Mouse (Mus musculus) forebrain, embryonic 13.5 days (tissue): Measurements from ENCODE around the gene Msrb1. TPM values are rescaled to one million over a fixed set of nuclear protein-coding genes. Genes with fewer than 3 reads are reported as not detected.

Experiments used
- ATAC-seq: fragments of 200-750 bp; cut with Nextera tagmentation; 2 replicates; pipeline ENCODE4 v1.8.0; 2017
- H3K27ac ChIP-seq: fragments of 300-500 bp; sonication (generic); 2 replicates; pipeline ENCODE4 v1.5.1; 2015; ENCODE audit warnings: inconsistent platforms, mild to moderate bottlenecking, moderate library complexity
- H3K27me3 ChIP-seq: fragments of 300-500 bp; sonication (generic); 2 replicates; pipeline ENCODE4 v1.6.1; 2015; ENCODE audit warnings: mild to moderate bottlenecking, inconsistent platforms
- H3K36me3 ChIP-seq: fragments of 300-500 bp; sonication (generic); 2 replicates; pipeline ENCODE4 v1.6.1; 2015; ENCODE audit warnings: mild to moderate bottlenecking, inconsistent platforms; ENCODE audit not compliant: poor library complexity, severe bottlenecking
- H3K4me1 ChIP-seq: fragments of 300-500 bp; sonication (generic); 2 replicates; pipeline ENCODE4 v1.6.1; 2015; ENCODE audit warnings: inconsistent platforms
- H3K4me2 ChIP-seq: fragments of 300-500 bp; sonication (generic); 2 replicates; pipeline ENCODE4 v1.6.1; 2015; ENCODE audit warnings: inconsistent platforms, mild to moderate bottlenecking, moderate library complexity
- H3K4me3 ChIP-seq: fragments of 300-500 bp; sonication (generic); 2 replicates; pipeline ENCODE4 v1.5.1; 2015; ENCODE audit warnings: mild to moderate bottlenecking, inconsistent platforms
- H3K9ac ChIP-seq: fragments of 300-500 bp; sonication (generic); 2 replicates; pipeline ENCODE4 v1.6.1; 2015; ENCODE audit warnings: mild to moderate bottlenecking, inconsistent platforms
- H3K9me3 ChIP-seq: fragments of 300-500 bp; sonication (generic); replicated peaks from 2 replicates; pipeline ENCODE4 v1.6.1; 2016; ENCODE audit warnings: inconsistent platforms
- WGBS: fragments of 180-500 bp; shearing (Covaris S2); methylation state at CpG from one replicate; pipeline ENCODE4 v1.1.7; 2015; 5-methylcytosine and 5-hydroxymethylcytosine counted together
- polyA plus RNA-seq: library from polyadenylated mRNA; unstranded; fragments of >200 nt; fragmentation: Nextera tagmentation; extraction: Ambion mirVana; gene quantifications from 2 replicates; pipeline ENCODE4 v1.2.1, GENCODE M21; 2015

The Msrb1 gene
- polyA plus RNA-seq, 1 experiment from 2014 or later = 22.1 TPM

DNA sequence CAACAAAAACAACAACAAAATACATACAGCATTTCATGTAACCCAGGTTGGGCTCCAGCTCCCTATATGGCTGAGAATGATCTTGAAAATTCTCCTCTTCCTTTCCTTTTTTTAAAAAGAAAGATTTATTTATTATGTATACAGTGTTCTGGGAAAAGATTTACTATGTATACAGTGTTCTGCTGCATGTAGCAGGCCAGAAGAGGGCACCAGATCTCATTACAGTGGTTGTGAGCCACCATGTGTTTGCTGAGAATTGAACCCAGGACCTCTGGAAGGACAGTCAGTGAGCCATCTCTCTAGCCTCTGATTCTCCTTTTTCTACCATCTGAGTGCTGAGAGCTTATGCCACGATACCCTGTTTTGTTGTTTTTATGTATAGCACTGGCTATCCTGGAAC lies 1.9 kb upstream of the Msrb1 start:
- peaks cover 7% of the 10 kb centered on the region; the same call in 1 of the 2 replicates for H3K27me3 ChIP-seq
- H3K4me1 ChIP-seq = peaks cover 16% of the 10 kb centered on the region
- no peaks in the 10 kb centered on the region for H3K9me3 ChIP-seq
- H3K4me2 ChIP-seq = no peak overlapping the region
- H3K27ac ChIP-seq = no peak overlapping the region
- WGBS = 93% methylated on average over 1 of the region's 1 CpGs
- no peak overlapping the region for H3K4me3 ChIP-seq
- no peak for ATAC-seq
- H3K36me3 ChIP-seq = no peaks in the 10 kb centered on the region
- no peak overlapping the region for H3K9ac ChIP-seq

DNA sequence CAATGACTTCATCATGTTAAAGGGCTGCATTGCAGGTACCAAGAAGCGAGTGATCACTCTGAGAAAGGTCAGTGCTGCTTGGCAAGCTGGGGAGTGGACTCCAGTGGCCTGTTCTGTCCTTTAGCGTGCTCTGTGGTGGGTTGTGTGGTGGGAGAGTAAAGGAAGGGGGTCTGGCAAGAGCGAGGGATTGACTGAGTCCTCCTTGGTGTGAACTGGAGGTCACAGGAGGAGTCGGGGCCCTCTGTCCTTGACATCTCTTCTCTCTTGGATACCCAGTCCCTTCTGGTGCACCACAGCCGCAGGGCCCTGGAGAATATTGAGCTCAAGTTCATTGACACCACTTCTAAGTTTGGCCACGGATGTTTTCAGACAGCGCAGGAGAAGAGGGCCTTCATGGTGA lies 996 bp upstream of the Msrb1 start:
- ATAC-seq = no peak
- no peaks in the 10 kb centered on the region for H3K36me3 ChIP-seq
- no peaks in the 10 kb centered on the region for H3K9me3 ChIP-seq
- whole genome bisulfite sequencing = 87% methylated on average over 7 of the region's 7 CpGs
- H3K4me3 ChIP-seq = peak overlapping the region; percentile 56; the same call in 1 of the 2 replicates
- H3K27me3 ChIP-seq = peaks cover 7% of the 10 kb centered on the region; the same call in 1 of the 2 replicates
- H3K4me2 ChIP-seq = 0 out of 2 replicates have a peak overlapping the region, but pooled peaks have one; percentile 79
- H3K9ac ChIP-seq = no peak overlapping the region
- no peak overlapping the region for H3K27ac ChIP-seq
- peaks cover 16% of the 10 kb centered on the region for H3K4me1 ChIP-seq

DNA sequence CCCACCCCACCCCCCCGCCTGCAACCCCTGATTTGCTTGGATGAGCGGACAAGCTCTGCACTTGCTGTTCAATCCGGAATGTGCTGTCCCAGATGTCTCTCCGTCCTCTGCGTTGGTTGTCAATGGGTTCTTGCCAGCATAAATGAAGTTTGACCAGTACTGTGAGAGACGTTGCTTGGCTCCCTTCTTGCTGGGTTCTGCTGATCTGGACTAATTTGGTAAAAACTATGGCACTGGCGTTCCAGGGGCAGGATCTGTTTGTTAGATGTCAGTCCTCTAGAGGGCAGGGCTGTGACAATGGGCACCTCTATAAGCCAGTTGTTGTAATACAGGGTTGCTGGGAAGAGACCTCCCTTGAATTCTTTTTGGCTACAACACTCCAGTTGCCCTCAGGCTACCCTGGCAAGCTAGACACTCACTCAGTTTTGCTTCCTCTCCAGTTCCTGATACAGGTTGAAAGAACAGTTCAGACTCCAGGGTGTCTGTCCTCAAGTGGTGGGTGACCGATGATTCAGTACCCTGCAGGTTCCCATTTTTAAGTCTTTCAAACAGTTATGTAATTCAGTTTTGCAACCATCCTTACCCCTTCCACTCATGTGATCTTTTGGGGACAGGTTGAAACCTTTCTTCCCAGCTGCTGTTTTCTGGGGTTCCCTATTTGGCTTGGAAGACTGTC lies 831 bp downstream of the Msrb1 start:
- 32% methylated on average over 8 of the region's 8 CpGs for WGBS
- H3K9ac ChIP-seq = peak overlapping the region; percentile 68
- no peak for ATAC-seq
- no peaks in the 10 kb centered on the region; the same call in 1 of the 2 replicates for H3K36me3 ChIP-seq
- peaks cover 16% of the 10 kb centered on the region for H3K4me1 ChIP-seq
- peaks cover 7% of the 10 kb centered on the region; the same call in 1 of the 2 replicates for H3K27me3 ChIP-seq
- peak overlapping the region; percentile 56 for H3K4me3 ChIP-seq
- H3K9me3 ChIP-seq = no peaks in the 10 kb centered on the region
- peak overlapping the region; percentile 79 for H3K4me2 ChIP-seq
- no peak overlapping the region for H3K27ac ChIP-seq

DNA sequence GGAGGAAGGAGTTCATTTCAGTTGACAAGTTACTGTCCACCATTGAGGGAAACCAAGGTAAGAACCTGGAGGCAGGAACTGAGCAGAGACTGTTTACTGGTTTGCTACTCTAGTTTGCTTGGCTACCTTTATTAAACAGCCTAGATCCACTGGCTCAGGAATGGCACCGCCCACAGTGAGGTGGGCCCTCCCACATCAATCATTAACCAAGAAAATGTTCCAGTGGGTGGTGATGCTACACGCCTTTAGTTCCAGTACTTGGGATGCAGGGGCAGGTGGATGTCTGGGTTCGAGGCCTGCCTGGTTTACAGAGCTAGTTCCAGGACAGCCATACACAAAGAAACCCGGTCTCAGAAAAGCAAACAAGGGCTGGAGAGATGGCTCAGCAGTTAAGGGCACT lies 1.8 kb downstream of the Msrb1 start:
- H3K9me3 ChIP-seq = no peaks in the 10 kb centered on the region
- H3K4me3 ChIP-seq = no peak overlapping the region
- peaks cover 16% of the 10 kb centered on the region for H3K4me1 ChIP-seq
- 87% methylated on average over 4 of the region's 4 CpGs for WGBS
- no peak overlapping the region for H3K9ac ChIP-seq
- no peak overlapping the region for H3K27ac ChIP-seq
- no peak for ATAC-seq
- no peaks in the 10 kb centered on the region; the same call in 1 of the 2 replicates for H3K36me3 ChIP-seq
- 0 out of 2 replicates have a peak, but pooled peaks cover 6% of the 10 kb centered on the region for H3K27me3 ChIP-seq
- no peak overlapping the region for H3K4me2 ChIP-seq

DNA sequence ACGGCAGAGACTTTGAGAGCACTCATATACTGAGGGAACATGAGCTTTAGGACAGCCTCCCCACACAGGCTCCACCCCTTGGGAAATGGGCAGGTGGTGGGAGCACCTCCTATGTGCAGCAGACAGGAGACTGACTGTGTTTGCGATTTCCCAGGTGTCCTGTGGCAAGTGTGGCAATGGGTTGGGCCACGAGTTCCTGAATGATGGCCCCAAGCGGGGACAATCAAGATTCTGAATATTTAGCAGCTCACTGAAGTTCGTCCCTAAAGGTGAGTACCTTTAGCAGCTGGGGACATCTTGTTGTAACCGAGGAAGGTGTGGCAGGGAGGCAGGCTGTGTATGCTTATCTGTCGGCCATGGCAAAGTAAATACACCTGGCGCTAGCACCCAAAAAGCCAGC lies 3.5 kb downstream of the Msrb1 start:
- Histone ChIP-seq H3K27ac (no peak overlapping the region), H3K9me3 (no peaks in the 10 kb centered on the region), H3K9ac (no peak overlapping the region), H3K4me3 (no peak overlapping the region), H3K27me3 (no peaks in the 10 kb centered on the region), H3K4me2 (no peak overlapping the region), H3K36me3 (no peaks in the 10 kb centered on the region; the same call in 1 of the 2 replicates), H3K4me1 (peaks cover 16% of the 10 kb centered on the region)
- WGBS = 88% methylated on average over 8 of the region's 8 CpGs
- ATAC-seq = no peak

DNA sequence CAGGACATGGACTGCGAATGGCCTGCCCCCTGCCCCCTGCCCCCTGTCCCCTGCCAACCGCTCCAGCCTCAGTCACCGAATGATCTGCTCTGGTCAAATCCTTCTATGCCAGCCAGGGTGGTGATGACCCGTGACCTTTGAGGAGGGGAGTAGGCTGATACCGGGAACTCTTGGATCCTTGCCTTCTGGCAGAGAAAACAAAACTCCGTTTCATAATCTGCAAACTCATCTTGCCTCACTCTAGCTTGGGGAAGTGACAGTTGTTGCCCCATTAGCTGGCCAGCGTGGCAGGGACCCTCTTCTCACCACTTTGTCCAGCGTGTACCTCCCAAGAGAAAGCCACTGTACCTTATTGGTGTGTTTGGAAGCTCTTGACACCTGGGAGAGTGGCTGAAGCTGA lies 5.9 kb downstream of the Msrb1 start:
- H3K9ac ChIP-seq = no peak overlapping the region
- WGBS = 82% methylated on average over 8 of the region's 8 CpGs
- H3K27me3 ChIP-seq = peaks cover 4% of the 10 kb centered on the region
- H3K36me3 ChIP-seq = no peaks in the 10 kb centered on the region; the same call in 1 of the 2 replicates
- H3K9me3 ChIP-seq = no peaks in the 10 kb centered on the region
- no peak overlapping the region for H3K4me3 ChIP-seq
- no peak overlapping the region for H3K4me2 ChIP-seq
- peaks cover 6% of the 10 kb centered on the region for H3K4me1 ChIP-seq
- no peak for ATAC-seq
- H3K27ac ChIP-seq = no peak overlapping the region

DNA sequence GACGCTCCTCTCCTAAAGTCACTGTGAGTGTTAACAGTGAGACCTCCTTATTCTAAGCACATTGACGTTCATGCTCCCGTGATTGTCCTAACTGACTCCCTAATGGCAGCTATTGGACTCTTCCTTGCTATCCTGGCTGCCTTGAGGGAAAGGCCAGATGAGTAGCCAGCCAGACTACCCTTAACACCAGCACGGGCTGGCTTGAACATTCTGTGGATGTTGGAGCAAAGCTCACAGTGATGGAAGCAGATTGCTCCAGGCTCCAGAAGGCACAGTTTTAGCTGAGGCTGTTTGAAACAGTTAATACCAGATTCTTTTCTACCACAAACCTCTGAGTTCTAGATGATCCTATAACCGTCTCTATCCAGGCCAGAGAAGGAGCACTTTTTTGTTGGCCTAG lies 7.5 kb downstream of the Msrb1 start:
- Histone ChIP-seq H3K4me1 (no peaks in the 10 kb centered on the region), H3K27me3 (peaks cover 6% of the 10 kb centered on the region), H3K9me3 (no peaks in the 10 kb centered on the region), H3K36me3 (no peaks in the 10 kb centered on the region; the same call in 1 of the 2 replicates), H3K9ac (no peak overlapping the region), H3K27ac (no peak overlapping the region), H3K4me2 (no peak overlapping the region), H3K4me3 (no peak overlapping the region)
- WGBS = 67% methylated on average over 5 of the region's 5 CpGs
- ATAC-seq = no peak

DNA sequence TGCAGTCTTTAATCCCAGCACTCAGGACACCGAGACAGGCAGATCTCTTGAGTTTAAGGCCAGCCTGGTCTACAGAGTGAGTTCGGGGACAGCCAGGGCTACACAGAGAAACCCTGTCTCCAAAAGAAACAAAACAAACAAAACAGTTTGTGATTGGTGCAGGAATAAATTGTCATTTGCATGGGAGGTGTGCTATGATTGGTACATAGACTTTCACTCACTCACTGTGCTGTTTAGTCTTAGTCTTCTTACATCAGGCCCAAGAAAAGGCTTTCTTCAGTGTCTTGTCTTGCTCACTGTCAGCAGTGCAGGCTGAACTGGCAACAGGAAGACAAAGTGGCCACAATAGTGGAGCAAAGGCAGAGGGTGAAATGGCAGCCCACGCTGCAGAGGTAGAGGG lies 7.9 kb downstream of the Msrb1 start:
- Histone ChIP-seq H3K9me3 (no peaks in the 10 kb centered on the region), H3K36me3 (no peaks in the 10 kb centered on the region; the same call in 1 of the 2 replicates), H3K27ac (no peak overlapping the region), H3K9ac (no peak overlapping the region), H3K4me2 (no peak overlapping the region), H3K27me3 (peaks cover 10% of the 10 kb centered on the region), H3K4me1 (no peaks in the 10 kb centered on the region), H3K4me3 (no peak overlapping the region)
- 63% methylated on average over 3 of the region's 3 CpGs for WGBS
- no peak for ATAC-seq

DNA sequence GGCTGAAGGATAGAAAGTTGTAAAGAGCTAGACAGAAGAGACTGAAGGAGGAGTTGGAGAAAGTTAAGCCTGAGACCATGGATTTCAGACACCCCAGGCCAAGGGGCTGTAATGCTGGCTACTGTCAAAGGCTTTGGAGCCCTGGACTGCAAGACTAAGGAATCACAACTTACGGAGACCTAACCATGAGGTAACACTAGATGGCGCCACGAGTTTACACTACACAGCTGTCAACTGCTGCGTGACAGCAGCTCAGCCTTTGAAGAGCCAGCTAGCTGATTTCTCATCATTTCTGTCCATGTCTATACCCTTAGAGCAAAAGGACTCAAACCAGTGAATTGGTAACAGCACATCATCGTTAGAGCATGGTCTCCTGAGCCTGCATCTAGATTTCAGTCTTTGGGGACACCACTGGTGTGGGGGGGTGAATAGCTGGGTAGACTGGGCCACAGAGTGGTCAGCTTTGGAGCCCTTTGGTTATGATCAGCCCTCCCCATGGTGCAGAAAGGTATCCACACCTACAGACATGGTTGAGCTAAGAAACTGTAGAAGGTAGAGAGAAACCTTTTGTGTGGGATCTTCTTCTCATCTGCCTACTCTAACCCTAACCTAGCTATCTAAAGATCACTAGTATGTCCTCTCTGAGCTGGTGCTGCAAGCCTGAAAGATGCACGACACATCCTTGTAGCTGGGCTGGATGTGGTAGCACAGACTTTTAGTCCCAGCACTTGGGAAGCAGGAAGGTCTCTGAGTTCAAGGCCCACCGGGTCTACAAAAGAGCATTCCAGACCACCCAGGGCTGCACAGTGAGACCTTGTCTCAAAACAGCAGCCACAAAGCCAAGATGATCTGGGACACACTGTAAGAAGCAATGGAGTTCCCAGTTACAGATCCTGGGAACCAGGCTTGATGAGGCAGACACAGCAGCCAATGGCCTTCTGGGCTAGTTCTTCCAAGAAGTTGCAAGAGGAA lies 9.4 kb downstream of the Msrb1 start:
- Histone ChIP-seq H3K4me3 (no peak overlapping the region), H3K27ac (no peak overlapping the region), H3K9me3 (no peaks in the 10 kb centered on the region), H3K4me1 (no peaks in the 10 kb centered on the region), H3K4me2 (no peak overlapping the region), H3K36me3 (no peaks in the 10 kb centered on the region; the same call in 1 of the 2 replicates), H3K9ac (no peak overlapping the region), H3K27me3 (peaks cover 22% of the 10 kb centered on the region)
- ATAC-seq = peak; percentile 75
- 23% methylated on average over 7 of the region's 7 CpGs for WGBS

DNA sequence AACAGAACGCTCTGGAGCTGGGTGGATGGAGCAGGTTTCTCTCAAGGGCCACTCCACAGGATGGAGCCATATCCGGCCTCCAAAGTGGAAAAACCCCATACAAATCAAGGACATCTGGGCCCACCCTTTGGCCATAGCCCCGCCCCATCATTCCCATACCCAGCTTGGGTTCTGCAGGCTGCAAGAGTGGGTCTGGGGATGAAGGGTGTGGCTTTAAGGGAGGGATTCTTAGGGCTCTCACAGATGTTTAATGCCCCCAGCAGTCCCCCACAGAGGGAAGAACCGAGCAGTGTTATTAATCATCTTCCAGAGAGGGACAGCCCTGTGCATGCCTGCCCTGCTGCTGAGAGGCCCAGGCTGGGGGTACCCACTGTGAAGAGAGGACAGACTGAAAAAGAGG lies 10.5 kb downstream of the Msrb1 start:
- no peaks in the 10 kb centered on the region; the same call in 1 of the 2 replicates for H3K36me3 ChIP-seq
- H3K9me3 ChIP-seq = no peaks in the 10 kb centered on the region
- no peak overlapping the region for H3K4me3 ChIP-seq
- H3K4me2 ChIP-seq = no peak overlapping the region
- 54% methylated on average over 4 of the region's 4 CpGs for WGBS
- H3K27me3 ChIP-seq = peaks cover 32% of the 10 kb centered on the region
- ATAC-seq = no peak
- no peak overlapping the region for H3K9ac ChIP-seq
- H3K4me1 ChIP-seq = no peaks in the 10 kb centered on the region
- H3K27ac ChIP-seq = no peak overlapping the region

DNA sequence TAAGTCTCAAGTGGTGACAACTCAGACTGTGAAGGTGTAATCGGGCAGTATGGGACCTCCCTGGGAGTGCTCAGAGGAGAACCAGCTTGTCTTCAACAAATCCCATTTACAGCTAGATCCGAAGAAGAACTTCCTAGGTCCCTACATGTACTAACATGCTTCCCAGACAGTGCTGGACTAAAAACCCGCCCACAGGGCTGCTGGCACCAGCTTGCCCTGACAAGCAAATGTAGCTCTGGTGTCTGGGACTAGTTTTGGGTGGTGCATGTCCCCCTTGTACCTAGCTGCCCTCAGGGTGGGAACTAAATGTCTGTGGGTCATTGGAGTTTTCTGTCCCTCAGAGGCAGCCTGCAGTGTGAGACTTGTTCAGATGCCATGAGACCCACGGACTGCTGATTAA lies 15.1 kb downstream of the Msrb1 start:
- 17% methylated on average over 4 of the region's 4 CpGs for WGBS
- H3K4me3 ChIP-seq = no peak overlapping the region
- ATAC-seq = no peak
- no peak overlapping the region for H3K27ac ChIP-seq
- no peak overlapping the region for H3K4me2 ChIP-seq
- peaks cover 13% of the 10 kb centered on the region for H3K4me1 ChIP-seq
- no peak overlapping the region for H3K9ac ChIP-seq
- H3K27me3 ChIP-seq = peaks cover 73% of the 10 kb centered on the region
- no peaks in the 10 kb centered on the region for H3K36me3 ChIP-seq
- H3K9me3 ChIP-seq = no peaks in the 10 kb centered on the region
